Mouse (Mus musculus) cortical plate, adult 2 months (tissue): Measurements from ENCODE around the gene Arhgap30.

ENCODE experiments used
- CTCF ChIP-seq: fragments of 200-500 bp; IDR thresholded peaks from 2 replicates; pipeline ENCODE4 v1.5.1; 2011; ENCODE audit warnings: mild to moderate bottlenecking, control low read depth, low read length; ENCODE audit not compliant: insufficient read depth; ENCODE audit errors: extremely low read depth
- POLR2A ChIP-seq: fragments of 200-500 bp; IDR thresholded peaks from 2 replicates; pipeline ENCODE4 v1.6.1; 2011; ENCODE audit warnings: mild to moderate bottlenecking, low read length, control low read depth; ENCODE audit not compliant: insufficient read depth; ENCODE audit errors: extremely low read depth

GRCm38 (mm10) chr1:171349210-171349609 is 39.5 kb upstream of the Arhgap30 start:
- TF ChIP-seq POLR2A (no peak), CTCF (no peak)
